15 mouse cellular contexts compared by ENCODE assay signal in the genomic region with DNA sequence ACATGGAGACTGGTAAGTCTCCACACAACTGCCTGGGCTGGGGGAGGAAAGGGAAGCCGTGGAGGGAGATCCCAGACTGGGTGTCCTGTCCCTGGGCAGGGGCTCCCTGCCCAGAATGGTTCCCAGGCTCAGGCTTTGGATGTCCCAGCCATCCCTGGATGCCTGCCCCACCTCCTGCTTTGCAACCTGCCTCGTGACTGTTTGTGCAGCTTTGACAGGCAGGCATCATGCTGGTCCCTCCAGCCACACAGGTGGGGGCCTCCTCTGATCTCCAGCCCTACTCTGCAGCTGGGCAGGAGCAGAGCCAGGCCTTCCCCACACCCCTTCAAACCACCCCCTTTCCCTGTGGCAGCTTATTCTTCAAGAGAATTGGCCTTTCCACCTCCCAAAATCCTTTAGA. TPM values are rescaled to one million over a fixed set of nuclear protein-coding genes. Genes with fewer than 3 reads are reported as not detected.
DNase-seq lines count a peak whose midpoint lies in the region; ATAC-seq and TF ChIP-seq lines count a peak whose summit lies in the region.
"Had no signal": no experiment of that assay in that cellular context is flagged by ENCODE, and none has a peak within 500 bp of the region (broad histone marks: within the 10 kb centered on the region; RNA-seq: fewer than 3 reads in every experiment).

No protein-coding gene starts in this region.

- peak overlapping the region; percentile 65 for H3K27ac ChIP-seq in layer of hippocampus, adult 2 months
- H3K27ac ChIP-seq in gastrocnemius, adult 2 months = peak overlapping the region; percentile 69
- no peak overlapping the region for H3K27ac ChIP-seq in intestine, embryonic 15.5 days
- H3K27ac ChIP-seq: liver, embryonic 13.5 days; midbrain, embryonic 15.5 days had no signal

- peak; percentile 40 for DNase-seq in gastrocnemius, adult 18-20 months (ENCODE audit: low spot score)
- DNase-seq in gastrocnemius, postnatal 4 days (ENCODE audit: low spot score in 2 of 2) = no peak
- DNase-seq in layer of hippocampus, adult 2 months (ENCODE audit: low spot score in 2 of 2) = no peak
- no peak for DNase-seq in layer of hippocampus, adult 8-10 months (ENCODE audit: low spot score in 2 of 2)
- DNase-seq in cerebellum, postnatal 14 days = peak; percentile 47 to 55
- DNase-seq in gastrocnemius, adult 2 months = peak; percentile 76
- DNase-seq: kidney, adult 11 months; kidney, postnatal 25 days; liver, embryonic 13.5 days; lung, postnatal 36 days; retina, postnatal 1 day had no signal

- H3K4me2 ChIP-seq in intestine, embryonic 15.5 days (replicated peaks) = no peak overlapping the region
- H3K4me2 ChIP-seq: liver, embryonic 13.5 days; midbrain, embryonic 15.5 days had no signal

- ATAC-seq in intestine, embryonic 15.5 days = no peak
- ATAC-seq: midbrain, embryonic 15.5 days; Patski had no signal

- H3K9me3 ChIP-seq in intestine, embryonic 15.5 days = no peaks in the 10 kb centered on the region
- H3K9me3 ChIP-seq: liver, embryonic 13.5 days; midbrain, embryonic 15.5 days had no signal

- H3K4me1 ChIP-seq in intestine, embryonic 15.5 days (replicated peaks) = no peaks in the 10 kb centered on the region
- H3K4me1 ChIP-seq: liver, embryonic 13.5 days; midbrain, embryonic 15.5 days had no signal

- intact Hi-C loops in gastrocnemius, adult 2 months (cut with DNase I) = no loop called here

- H3K27me3 ChIP-seq in intestine, embryonic 15.5 days (replicated peaks) = no peaks in the 10 kb centered on the region
- H3K27me3 ChIP-seq: CH12.LX; liver, embryonic 13.5 days; midbrain, embryonic 15.5 days; Patski had no signal

- H3K9ac ChIP-seq in intestine, embryonic 15.5 days = no peak overlapping the region
- H3K9ac ChIP-seq: liver, embryonic 13.5 days; midbrain, embryonic 15.5 days had no signal

- no peak for TF ChIP-seq CTCF in layer of hippocampus, adult 2 months (conservative IDR thresholded peaks at IDR 0.05)
- no peak for TF ChIP-seq CTCF in gastrocnemius, adult 2 months (IDR thresholded peaks at IDR 0.05)

- H3K4me3 ChIP-seq in layer of hippocampus, adult 2 months = no peak overlapping the region
- H3K4me3 ChIP-seq in gastrocnemius, adult 2 months = no peak overlapping the region
- no peak overlapping the region for H3K4me3 ChIP-seq in intestine, embryonic 15.5 days (replicated peaks)
- H3K4me3 ChIP-seq: liver, embryonic 13.5 days; midbrain, embryonic 15.5 days had no signal

- H3K36me3 ChIP-seq in intestine, embryonic 15.5 days = peaks cover 26% of the 10 kb centered on the region
- H3K36me3 ChIP-seq: midbrain, embryonic 15.5 days had no signal

- WGBS in intestine, embryonic 15.5 days = 68% methylated on average over 2 of the region's 2 CpGs

RNA-seq across cellular contexts. Expression of a gene that starts 12.0 kb away (rescaled TPM):
- 10 to 100 TPM; 37.7 to 47.4 TPM for total RNA-seq in gastrocnemius, adult 18-20 months (2021)
- 10 to 100 TPM; 78.7 to 86.6 TPM for total RNA-seq in gastrocnemius, postnatal 4 days (2021)
- 10 to 100 TPM; 62.6 to 62.9 TPM for total RNA-seq in layer of hippocampus, adult 2 months (2021)
- total RNA-seq in layer of hippocampus, adult 8-10 months (2022) = 10 to 100 TPM; 66.7 to 71.1 (median 68.5) TPM
- total RNA-seq in gastrocnemius, adult 2 months (2021) = 10 to 100 TPM; 34.8 to 56.7 TPM
- 10.5 and 10.7 TPM in 2 replicates for polyA plus RNA-seq in intestine, embryonic 15.5 days (2015; fragmentation: Nextera tagmentation; extraction: Ambion mirVana)

RNA-seq across cellular contexts. Expression of a gene that starts 27.7 kb away (rescaled TPM):
- 1 to 10 TPM; 5.0 to 5.1 TPM for total RNA-seq in gastrocnemius, adult 18-20 months (2021)
- 10 to 100 TPM; 12.5 to 12.7 TPM for total RNA-seq in gastrocnemius, postnatal 4 days (2021)
- total RNA-seq in layer of hippocampus, adult 2 months (2021) = 1 to 10 TPM; 7.2 to 9.1 TPM
- total RNA-seq in layer of hippocampus, adult 8-10 months (2022) = 10 to 100 TPM in 2 of 4 experiments, 1 to 10 TPM in 2; 5.9 to 11.1 (median 9.3) TPM
- total RNA-seq in gastrocnemius, adult 2 months (2021) = 1 to 10 TPM; 5.1 to 7.4 TPM
- 19.4 and 21.6 TPM in 2 replicates for polyA plus RNA-seq in intestine, embryonic 15.5 days (2015; fragmentation: Nextera tagmentation; extraction: Ambion mirVana)

RNA-seq across cellular contexts. Expression of a gene that starts 42.1 kb away (rescaled TPM):
- total RNA-seq in gastrocnemius, adult 18-20 months (2021) = 1 to 10 TPM in 1 of 2 experiments, under 1 TPM in 1; 0.45 to 1.1 TPM
- total RNA-seq in gastrocnemius, postnatal 4 days (2021) = 1 to 10 TPM; 1.1 TPM
- 1 to 10 TPM; 2.0 to 2.9 TPM for total RNA-seq in layer of hippocampus, adult 2 months (2021)
- 1 to 10 TPM; 2.2 to 3.7 (median 2.8) TPM for total RNA-seq in layer of hippocampus, adult 8-10 months (2022)
- 1 to 10 TPM in 1 of 2 experiments, under 1 TPM in 1; 0.26 to 1.3 TPM for total RNA-seq in gastrocnemius, adult 2 months (2021)
- 3.8 and 5.6 TPM in 2 replicates for polyA plus RNA-seq in intestine, embryonic 15.5 days (2015; fragmentation: Nextera tagmentation; extraction: Ambion mirVana)
- polyA plus RNA-seq: Patski had no signal

Comparison
In these comparisons a context has a peak if more than half of its experiments do, and no peak if none do; other contexts are left out.
1. DNase-seq: peak in gastrocnemius, adult 18-20 months (single experiment), cerebellum, postnatal 14 days (2 of 2) and gastrocnemius, adult 2 months (single experiment); none in gastrocnemius, postnatal 4 days (0 of 2), layer of hippocampus, adult 2 months (0 of 2) and layer of hippocampus, adult 8-10 months (0 of 2).